Mouse (Mus musculus): ENCODE data around the gene Stard10. TPM values are rescaled to one million over a fixed set of nuclear protein-coding genes. Genes with fewer than 3 reads are reported as not detected.
A peak's percentile ranks its signal among the peaks of the same experiment; 100 is the strongest.

Stard10 gene
- polyA plus RNA-seq, 2 experiments: 71.0 to 98.2 TPM

DNA sequence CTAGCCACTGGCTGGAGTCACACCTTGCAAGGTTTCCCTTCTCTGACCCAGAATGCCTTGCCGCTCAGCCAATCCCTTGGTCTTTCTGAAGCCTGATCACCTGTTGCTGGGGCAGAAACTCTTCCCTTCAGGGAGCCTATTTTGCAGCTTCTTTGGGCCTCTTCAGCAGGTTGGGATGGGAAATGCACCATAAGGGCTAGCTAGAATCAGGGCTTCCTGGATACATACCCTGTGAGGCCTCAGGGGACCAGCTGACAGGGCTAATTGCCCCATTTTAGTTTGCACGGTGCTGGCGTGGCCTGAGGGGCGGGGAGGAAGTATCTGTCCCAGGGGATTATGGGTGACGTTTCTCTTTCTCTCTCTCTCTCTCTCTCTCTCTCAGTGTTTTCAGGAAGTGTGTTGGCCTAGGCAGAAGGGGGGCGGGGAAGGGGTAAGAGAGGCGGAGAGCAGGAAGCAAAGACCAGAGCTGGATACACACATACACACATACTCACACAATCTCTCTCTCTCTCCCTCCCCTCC is 60.9 kb downstream of the Stard10 start:
- Histone ChIP-seq H3K4me1 (replicated peaks; ENCODE audit: control insufficient read depth in 2 of 2, insufficient read depth in 2 of 2, low read length in 1 of 2) (peaks cover 2 to 21% of the 10 kb centered on the region in 2 experiments; a peak in 3 of 4 replicates), H3K4me3 (ENCODE audit: insufficient read depth in 1 of 2, low read depth in 2 of 2, low read length in 2 of 2) (0 out of 4 replicates have a peak overlapping the region, but pooled peaks of 1 of the 2 experiments have one; percentile 18), H3K36me3 (replicated peaks; ENCODE audit: control insufficient read depth, insufficient read depth, low read depth) (no peaks in the 10 kb centered on the region), H3K27ac (no peak overlapping the region; the same call in 1 of the 2 replicates), H3K9ac (replicated peaks) (peak overlapping the region; percentile 18; the same call in 1 of the 2 replicates), H3K9me3 (ENCODE audit: control insufficient read depth, low read length) (no peaks in the 10 kb centered on the region), H3K27me3 (ENCODE audit: control insufficient read depth, insufficient read depth, low read length) (no peaks in the 10 kb centered on the region), H3K4me2 (ENCODE audit: low read depth) (peak overlapping the region; percentile 50)
- DNase-seq (ENCODE audit: low read depth in 3 of 3, low spot score in 3 of 3) (peak in 1 of 3 experiments; percentile 35), ATAC-seq (ENCODE audit: insufficient read depth) (peak; percentile 70)
- WGBS (ENCODE audit: insufficient replicate concordance): 18% methylated on average over 7 of the region's 7 CpGs
- TF ChIP-seq CTCF (IDR thresholded peaks at IDR 0.05; ENCODE audit: low read depth): no peak
- no peak for TF ChIP-seq EP300 (IDR thresholded peaks at IDR 0.05; ENCODE audit: low read depth)

DNA sequence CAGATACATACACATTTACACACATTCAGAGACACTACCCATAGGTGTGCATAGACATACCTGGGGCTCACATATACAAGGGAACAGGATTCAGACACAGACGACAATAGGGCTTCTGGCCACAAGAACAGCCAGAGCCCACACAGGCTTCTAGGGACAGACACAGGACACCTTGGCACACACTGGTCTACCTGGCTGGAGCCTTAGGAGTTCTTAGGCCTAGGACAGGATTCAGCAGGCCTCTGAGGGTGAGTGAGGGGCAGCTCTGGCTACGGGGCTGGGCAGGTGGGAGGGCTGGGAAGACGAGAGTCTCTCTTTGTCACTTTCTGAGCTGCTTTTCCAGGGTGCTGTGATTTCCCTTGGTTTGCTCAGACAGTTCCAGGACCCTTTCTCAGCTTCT is 61.4 kb downstream of the Stard10 start:
- no peak; the same call in 1 of the 2 replicates for ATAC-seq (ENCODE audit: insufficient read depth)
- Histone ChIP-seq H3K9ac (replicated peaks) (no peak overlapping the region), H3K4me3 (ENCODE audit: insufficient read depth in 1 of 2, low read depth in 2 of 2, low read length in 2 of 2) (no peak overlapping the region), H3K36me3 (replicated peaks; ENCODE audit: control insufficient read depth, insufficient read depth, low read depth) (no peaks in the 10 kb centered on the region), H3K9me3 (ENCODE audit: control insufficient read depth, low read length) (no peaks in the 10 kb centered on the region), H3K4me1 (replicated peaks; ENCODE audit: control insufficient read depth in 2 of 2, insufficient read depth in 2 of 2, low read length in 1 of 2) (peaks cover 2 to 21% of the 10 kb centered on the region in 2 experiments; a peak in 3 of 4 replicates), H3K27ac (no peak overlapping the region), H3K4me2 (ENCODE audit: low read depth) (peak overlapping the region; percentile 50), H3K27me3 (ENCODE audit: control insufficient read depth, insufficient read depth, low read length) (no peaks in the 10 kb centered on the region)
- DNase-seq (ENCODE audit: low read depth in 3 of 3, low spot score in 3 of 3): no peak
- 47% methylated on average over 3 of the region's 3 CpGs for WGBS (ENCODE audit: insufficient replicate concordance)
- TF ChIP-seq CTCF (IDR thresholded peaks at IDR 0.05; ENCODE audit: low read depth): no peak
- TF ChIP-seq EP300 (IDR thresholded peaks at IDR 0.05; ENCODE audit: low read depth): no peak

DNA sequence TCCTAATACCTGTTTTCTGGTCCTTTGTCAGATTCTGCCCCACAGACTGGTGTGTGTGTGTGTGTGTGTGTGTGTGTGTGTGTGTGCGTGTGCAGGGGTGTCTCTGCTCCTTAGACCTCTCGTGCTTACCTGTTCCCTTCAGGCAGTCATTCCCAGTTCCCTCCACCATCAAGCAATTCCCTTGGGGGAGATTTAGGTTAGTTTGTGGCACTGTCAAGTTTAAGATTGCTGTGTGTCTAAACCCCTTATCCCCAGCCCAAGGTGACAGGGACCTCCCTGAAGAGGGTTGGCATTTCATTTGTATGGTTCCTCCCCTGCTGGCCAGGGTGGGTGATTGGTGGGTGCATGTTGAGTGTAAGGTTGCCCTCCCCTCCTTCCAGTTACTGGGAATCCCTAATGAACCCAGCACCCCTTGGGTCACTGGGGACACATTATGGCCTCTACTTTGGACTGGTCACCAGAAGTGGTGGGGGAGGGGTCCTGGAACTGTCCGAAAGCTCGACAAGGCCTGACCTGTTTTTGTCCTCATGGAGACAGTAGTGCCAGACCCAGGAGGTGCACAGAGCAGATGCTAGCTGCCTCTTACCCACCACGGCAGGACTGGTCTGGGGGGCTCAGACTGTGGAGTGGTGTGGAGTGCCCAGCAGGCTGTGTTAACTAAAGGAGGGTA is 62.0 kb downstream of the Stard10 start:
- H3K4me3 ChIP-seq (ENCODE audit: insufficient read depth in 1 of 2, low read depth in 2 of 2, low read length in 2 of 2): no peak overlapping the region
- no peak overlapping the region for H3K27ac ChIP-seq
- no peak overlapping the region for H3K9ac ChIP-seq (replicated peaks)
- TF ChIP-seq CTCF (IDR thresholded peaks at IDR 0.05; ENCODE audit: low read depth): 0 out of 2 replicates have a peak, but pooled peaks have one; percentile 7
- no peak for TF ChIP-seq EP300 (IDR thresholded peaks at IDR 0.05; ENCODE audit: low read depth)
- no peaks in the 10 kb centered on the region for H3K9me3 ChIP-seq (ENCODE audit: control insufficient read depth, low read length)
- DNase-seq (ENCODE audit: low read depth in 3 of 3, low spot score in 3 of 3) (no peak), ATAC-seq (ENCODE audit: insufficient read depth) (no peak)
- H3K27me3 ChIP-seq (ENCODE audit: control insufficient read depth, insufficient read depth, low read length): no peaks in the 10 kb centered on the region
- 47% methylated on average over 5 of the region's 5 CpGs for WGBS (ENCODE audit: insufficient replicate concordance)
- peak overlapping the region; percentile 50 for H3K4me2 ChIP-seq (ENCODE audit: low read depth)
- H3K36me3 ChIP-seq (replicated peaks; ENCODE audit: control insufficient read depth, insufficient read depth, low read depth): no peaks in the 10 kb centered on the region
- peaks cover 2 to 23% of the 10 kb centered on the region in 2 experiments; a peak in 3 of 4 replicates for H3K4me1 ChIP-seq (replicated peaks; ENCODE audit: control insufficient read depth in 2 of 2, insufficient read depth in 2 of 2, low read length in 1 of 2)

DNA sequence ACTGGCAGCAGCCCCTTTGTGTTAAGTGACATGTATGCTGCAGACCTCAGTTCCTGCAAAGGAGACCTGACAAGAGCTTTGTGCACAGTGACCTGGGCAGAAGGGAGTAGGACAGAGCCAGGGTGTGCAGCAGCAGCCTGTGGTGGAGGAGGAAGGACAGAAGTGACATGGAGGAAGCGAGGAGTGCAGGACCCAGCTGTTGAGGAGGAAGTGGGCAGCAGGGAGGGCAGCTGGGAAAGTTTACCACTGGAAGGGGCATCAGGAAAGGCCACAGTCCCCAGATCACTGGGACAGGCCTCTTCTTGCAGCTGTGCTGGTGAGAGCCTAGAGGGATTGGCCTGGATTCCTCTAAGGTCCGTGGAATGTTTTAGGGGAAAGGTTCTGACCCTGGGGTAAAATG is 62.8 kb downstream of the Stard10 start:
- ATAC-seq (ENCODE audit: insufficient read depth) (no peak), DNase-seq (ENCODE audit: low read depth in 3 of 3, low spot score in 3 of 3) (no peak)
- H3K4me1 ChIP-seq (replicated peaks; ENCODE audit: control insufficient read depth in 2 of 2, insufficient read depth in 2 of 2, low read length in 1 of 2): peaks cover 2 to 26% of the 10 kb centered on the region in 2 experiments; a peak in 3 of 4 replicates
- peak overlapping the region; percentile 9 for H3K4me2 ChIP-seq (ENCODE audit: low read depth)
- H3K27me3 ChIP-seq (ENCODE audit: control insufficient read depth, insufficient read depth, low read length): no peaks in the 10 kb centered on the region
- no peaks in the 10 kb centered on the region for H3K9me3 ChIP-seq (ENCODE audit: control insufficient read depth, low read length)
- no peaks in the 10 kb centered on the region for H3K36me3 ChIP-seq (replicated peaks; ENCODE audit: control insufficient read depth, insufficient read depth, low read depth)
- no peak overlapping the region for H3K4me3 ChIP-seq (ENCODE audit: insufficient read depth in 1 of 2, low read depth in 2 of 2, low read length in 2 of 2)
- TF ChIP-seq CTCF (IDR thresholded peaks at IDR 0.05; ENCODE audit: low read depth): no peak
- 54% methylated on average over 2 of the region's 2 CpGs for WGBS (ENCODE audit: insufficient replicate concordance)
- H3K27ac ChIP-seq: no peak overlapping the region
- H3K9ac ChIP-seq (replicated peaks): no peak overlapping the region

DNA sequence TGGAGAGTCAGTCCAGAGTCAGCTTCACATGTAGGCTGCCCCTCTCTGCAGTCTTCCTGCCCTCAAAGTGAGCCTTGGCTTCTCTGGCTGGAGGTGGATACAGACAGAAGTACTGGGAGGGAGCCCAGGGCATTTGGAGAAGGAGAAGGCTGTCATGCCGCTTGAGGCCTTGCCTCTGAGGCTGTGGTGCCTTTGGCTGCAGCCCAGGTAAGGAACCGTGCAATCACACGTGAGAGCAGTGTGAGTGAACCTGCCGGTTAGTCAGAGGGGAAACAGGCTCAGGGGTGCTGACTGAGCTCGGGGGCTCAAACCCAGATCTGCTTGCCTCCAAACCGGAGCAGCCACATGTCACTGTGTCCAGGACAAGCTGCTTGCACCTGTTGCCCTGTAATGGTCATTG is 64.6 kb downstream of the Stard10 start:
- WGBS (ENCODE audit: insufficient replicate concordance): 67% methylated on average over 6 of the region's 6 CpGs
- TF ChIP-seq EP300 (IDR thresholded peaks at IDR 0.05; ENCODE audit: low read depth): no peak
- ATAC-seq (ENCODE audit: insufficient read depth): no peak
- Histone ChIP-seq H3K4me3 (ENCODE audit: insufficient read depth in 1 of 2, low read depth in 2 of 2, low read length in 2 of 2) (no peak overlapping the region), H3K4me1 (replicated peaks; ENCODE audit: control insufficient read depth in 2 of 2, insufficient read depth in 2 of 2, low read length in 1 of 2) (peaks cover 7 to 39% of the 10 kb centered on the region in 2 experiments), H3K36me3 (replicated peaks; ENCODE audit: control insufficient read depth, insufficient read depth, low read depth) (no peaks in the 10 kb centered on the region), H3K27ac (no peak overlapping the region), H3K9ac (replicated peaks) (no peak overlapping the region), H3K27me3 (ENCODE audit: control insufficient read depth, insufficient read depth, low read length) (no peaks in the 10 kb centered on the region), H3K4me2 (ENCODE audit: low read depth) (no peak overlapping the region), H3K9me3 (ENCODE audit: control insufficient read depth, low read length) (no peaks in the 10 kb centered on the region)
- no peak for DNase-seq (ENCODE audit: low read depth in 3 of 3, low spot score in 3 of 3)
